Mouse (Mus musculus): ENCODE data around the gene Nudt13.
A peak's percentile ranks its signal among the peaks of the same experiment; 100 is the strongest.

Nudt13 gene

GRCm38 (mm10) chr14:20340149-20340548 is 45.7 kb downstream of the Nudt13 start:
- DNase-seq (ENCODE audit: low spot score), result no peak

- no peak for DNase-seq (ENCODE audit: low spot score)
Observed at GRCm38 (mm10) chr14:20340866-20341265, 46.4 kb downstream of the Nudt13 start.

DNA sequence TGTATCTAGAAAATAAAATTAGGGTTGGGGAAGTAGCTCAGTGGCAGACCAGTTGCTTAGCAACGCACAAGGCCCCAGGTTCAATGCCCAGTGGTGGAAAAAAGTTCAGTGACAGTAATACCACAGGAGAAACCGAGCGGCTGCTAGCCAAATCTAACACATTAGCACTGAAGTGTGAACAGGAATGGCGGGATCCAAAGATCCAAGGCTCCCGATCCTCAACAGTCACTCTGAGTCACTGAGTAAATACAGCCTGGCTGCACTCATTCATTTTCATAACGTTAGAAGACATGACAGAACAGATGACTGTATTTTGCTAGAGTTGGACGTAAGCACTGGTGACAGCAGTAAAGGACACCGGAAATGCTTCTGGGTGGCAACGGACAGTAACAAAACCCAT is 51.4 kb downstream of the Nudt13 start:
- no peak for DNase-seq (ENCODE audit: low spot score)

DNA sequence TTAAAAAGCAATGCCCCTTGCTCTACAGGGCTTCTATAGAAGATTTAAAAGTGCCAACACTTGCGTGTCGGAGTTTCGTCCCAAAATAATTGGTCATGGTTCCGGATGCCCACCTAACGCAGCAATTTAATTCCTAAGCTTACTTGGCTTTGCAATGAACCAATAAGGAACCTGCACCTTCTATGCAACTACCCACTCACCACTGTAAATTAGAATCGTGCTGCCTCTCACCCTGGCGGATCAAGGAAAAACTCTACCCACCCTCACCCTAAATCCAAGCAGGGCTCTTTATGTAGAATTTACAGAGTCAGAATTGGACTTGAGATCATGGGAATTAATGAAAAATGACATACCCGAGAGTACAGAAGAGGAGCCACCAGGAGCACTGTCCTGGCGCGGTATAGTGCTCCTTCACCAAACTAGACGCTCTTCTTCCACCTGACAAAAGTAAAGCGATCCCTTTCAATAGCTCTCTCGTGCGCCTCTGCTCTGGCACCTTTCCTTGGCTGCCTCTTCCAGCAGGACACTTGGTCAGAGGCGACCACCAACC is 53.0 kb downstream of the Nudt13 start:
- no peak for DNase-seq (ENCODE audit: low spot score)

GRCm38 (mm10) chr14:20347991-20348541 is 53.6 kb downstream of the Nudt13 start, which contains the start of the genes Ecd and Fam149b:
Gene Ecd (minus strand): TSS chr14:20348121.
Gene Fam149b (plus strand): TSS chr14:20348162.
- peak; percentile 93 for DNase-seq (ENCODE audit: low spot score)

DNA sequence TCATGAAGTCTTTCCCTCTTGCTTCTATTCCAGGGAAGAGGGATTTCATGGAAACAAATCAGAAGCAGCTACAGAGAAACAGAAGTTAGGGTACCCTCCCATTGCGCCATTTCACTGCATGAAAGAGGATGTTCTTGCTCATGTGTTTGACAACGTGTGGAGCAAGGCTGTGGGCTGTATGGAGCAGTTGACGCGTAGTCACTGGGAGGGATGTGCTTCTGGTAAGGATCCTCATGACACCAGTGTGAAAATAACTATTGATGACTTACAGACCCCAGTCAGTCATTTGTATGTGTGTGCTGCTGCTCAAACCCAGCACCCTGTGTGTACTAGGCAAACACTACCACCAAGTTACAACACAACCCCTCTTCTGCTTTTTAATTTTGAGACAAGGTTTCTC is 68.7 kb downstream of the Nudt13 start:
- DNase-seq (ENCODE audit: low spot score), result no peak

All from testis, postnatal 14 days (tissue).